Mouse (Mus musculus) thymus, adult 2 months (tissue): Measurements from ENCODE around the gene Adora1. TPM values are rescaled to one million over a fixed set of nuclear protein-coding genes. Genes with fewer than 3 reads are reported as not detected.

Experiments
- DNase-seq: peaks from one replicate; pipeline ENCODE4 v3.0.0; 2021
- H3K27ac ChIP-seq: fragments of 200-500 bp; 2 replicates; pipeline ENCODE4 v1.5.1; 2012; ENCODE audit warnings: low read length, control low read depth; ENCODE audit not compliant: control insufficient read depth, insufficient read depth
- H3K27me3 ChIP-seq: fragments of 200-500 bp; 2 replicates; pipeline ENCODE4 v1.6.1; 2012; ENCODE audit warnings: mild to moderate bottlenecking, low read length, moderate library complexity, mixed read lengths; ENCODE audit not compliant: control insufficient read depth, insufficient read depth
- H3K36me3 ChIP-seq: fragments of 200-500 bp; 2 replicates; pipeline ENCODE4 v1.6.1; 2012; ENCODE audit warnings: mild to moderate bottlenecking, low read length, moderate library complexity; ENCODE audit not compliant: control insufficient read depth, insufficient read depth
- H3K4me1 ChIP-seq: fragments of 200-500 bp; replicated peaks from 2 replicates; pipeline ENCODE4 v1.6.1; 2012; ENCODE audit warnings: low read length; ENCODE audit not compliant: control insufficient read depth, insufficient read depth
- H3K4me3 ChIP-seq: fragments of 200-500 bp; 2 replicates; pipeline ENCODE4 v1.5.1; 2012; ENCODE audit warnings: mild to moderate bottlenecking, low read length, control low read depth, moderate library complexity; ENCODE audit not compliant: control insufficient read depth, insufficient read depth
- CTCF ChIP-seq: fragments of 200-500 bp; IDR thresholded peaks from 2 replicates; pipeline ENCODE4 v1.5.1; 2012; ENCODE audit warnings: mild to moderate bottlenecking, control low read depth, low read length, moderate library complexity, borderline replicate concordance; ENCODE audit not compliant: control insufficient read depth, poor library complexity, insufficient read depth; ENCODE audit errors: extremely low read depth
- POLR2A ChIP-seq: fragments of 200-500 bp; IDR thresholded peaks from 2 replicates; pipeline ENCODE4 v1.6.1; 2012; ENCODE audit warnings: mild to moderate bottlenecking, low read length, control low read depth, moderate library complexity; ENCODE audit not compliant: control insufficient read depth, poor library complexity, insufficient read depth; ENCODE audit errors: extremely low read depth
- WGBS: fragments of 180-500 bp; shearing (Covaris S2); methylation state at CpG from one replicate; pipeline ENCODE4 v1.1.7; 2018; 5-methylcytosine and 5-hydroxymethylcytosine counted together
- polyA plus RNA-seq: library from polyadenylated mRNA; depleted of rRNA; stranded (reverse); fragments of >200 nt; gene quantifications from 2 replicates; pipeline ENCODE4 v1.2.3, GENCODE M21; 2012

Adora1 gene
- polyA plus RNA-seq, 1 experiment: 6.2 TPM

DNA sequence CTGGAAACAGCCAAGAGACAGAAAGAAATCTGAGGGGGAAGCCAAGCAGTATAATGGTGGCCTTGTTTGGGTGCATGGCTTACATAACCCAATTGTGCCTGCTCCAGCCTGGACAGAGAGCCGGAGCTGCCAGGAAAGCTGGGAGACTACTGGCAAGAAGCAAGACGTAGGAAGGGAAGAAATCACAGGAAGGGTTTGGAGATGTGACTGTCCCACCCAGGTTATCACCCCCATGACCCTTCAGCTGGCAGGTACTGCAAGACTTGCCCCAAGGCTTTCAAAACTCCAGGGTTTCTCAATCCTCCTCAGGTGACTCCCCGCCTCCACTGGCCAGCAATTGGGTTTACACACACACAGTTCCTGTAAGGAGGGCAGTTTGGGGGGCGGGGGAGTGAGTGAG is 53.2 kb downstream of the Adora1 start, which contains the start of gene Chil1:
Gene Chil1 (plus strand): TSS at position 152 of the 400 bp plus-strand sequence.
- Histone ChIP-seq H3K27ac (no peak within 1 kb of the TSS), H3K4me3 (no peak within 1 kb of the TSS), H3K4me1 (no peaks in the 10 kb centered on the region), H3K27me3 (no peaks in the 10 kb centered on the region), H3K36me3 (no peaks in the 10 kb centered on the region)
- TF ChIP-seq POLR2A (no peak), CTCF (no peak)
- 93% methylated on average over 4 of the region's 4 CpGs for WGBS
- no peak for DNase-seq

DNA sequence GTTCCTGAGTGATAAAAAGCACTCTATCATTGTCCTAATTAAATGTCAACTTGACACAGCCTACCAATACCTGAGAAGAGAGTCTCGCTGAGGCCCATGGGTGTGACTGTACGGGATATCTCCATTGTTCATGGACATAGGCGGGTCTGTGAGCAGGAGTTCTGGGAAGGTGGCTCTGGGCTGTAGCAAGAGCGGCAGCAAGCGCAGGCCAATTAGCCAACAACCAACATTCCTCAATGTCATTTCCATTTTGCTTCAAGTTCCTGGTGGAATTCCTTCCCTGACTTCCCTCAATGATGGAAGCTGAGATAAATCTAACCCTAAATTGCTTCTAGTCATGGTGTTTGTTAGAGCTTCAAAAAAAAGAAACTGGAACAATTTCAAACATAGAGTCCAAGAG is 57.3 kb downstream of the Adora1 start:
- Histone ChIP-seq H3K27me3 (no peaks in the 10 kb centered on the region), H3K4me3 (no peak overlapping the region), H3K4me1 (no peaks in the 10 kb centered on the region), H3K27ac (no peak overlapping the region), H3K36me3 (no peaks in the 10 kb centered on the region)
- WGBS: 96% methylated on average over 5 of the region's 5 CpGs
- no peak for TF ChIP-seq POLR2A
- no peak for TF ChIP-seq CTCF
- no peak for DNase-seq

DNA sequence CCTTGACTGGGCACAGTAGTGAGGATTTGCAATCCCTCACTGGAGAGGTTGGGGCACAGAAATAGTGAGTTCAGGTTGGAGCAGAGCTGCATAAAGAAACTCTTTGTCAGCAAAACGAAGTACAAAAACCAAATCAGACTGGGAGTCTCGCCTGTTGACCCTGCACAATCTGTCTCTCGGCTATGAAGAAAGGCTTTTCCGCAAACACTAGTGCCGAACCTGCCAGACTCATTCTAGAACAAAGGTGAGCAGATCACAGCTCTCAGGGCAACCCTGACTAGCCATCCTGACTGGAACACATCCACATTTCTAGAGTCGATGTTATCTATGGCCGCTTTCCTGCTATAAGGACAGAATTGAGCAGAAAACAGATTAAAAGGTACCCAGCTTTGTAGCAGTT is 62.1 kb downstream of the Adora1 start:
- H3K4me1 ChIP-seq: no peaks in the 10 kb centered on the region
- no peak overlapping the region for H3K27ac ChIP-seq
- no peaks in the 10 kb centered on the region for H3K36me3 ChIP-seq
- 88% methylated on average over 7 of the region's 7 CpGs for WGBS
- no peak for TF ChIP-seq CTCF
- TF ChIP-seq POLR2A: no peak
- no peaks in the 10 kb centered on the region for H3K27me3 ChIP-seq
- H3K4me3 ChIP-seq: no peak overlapping the region
- no peak for DNase-seq

DNA sequence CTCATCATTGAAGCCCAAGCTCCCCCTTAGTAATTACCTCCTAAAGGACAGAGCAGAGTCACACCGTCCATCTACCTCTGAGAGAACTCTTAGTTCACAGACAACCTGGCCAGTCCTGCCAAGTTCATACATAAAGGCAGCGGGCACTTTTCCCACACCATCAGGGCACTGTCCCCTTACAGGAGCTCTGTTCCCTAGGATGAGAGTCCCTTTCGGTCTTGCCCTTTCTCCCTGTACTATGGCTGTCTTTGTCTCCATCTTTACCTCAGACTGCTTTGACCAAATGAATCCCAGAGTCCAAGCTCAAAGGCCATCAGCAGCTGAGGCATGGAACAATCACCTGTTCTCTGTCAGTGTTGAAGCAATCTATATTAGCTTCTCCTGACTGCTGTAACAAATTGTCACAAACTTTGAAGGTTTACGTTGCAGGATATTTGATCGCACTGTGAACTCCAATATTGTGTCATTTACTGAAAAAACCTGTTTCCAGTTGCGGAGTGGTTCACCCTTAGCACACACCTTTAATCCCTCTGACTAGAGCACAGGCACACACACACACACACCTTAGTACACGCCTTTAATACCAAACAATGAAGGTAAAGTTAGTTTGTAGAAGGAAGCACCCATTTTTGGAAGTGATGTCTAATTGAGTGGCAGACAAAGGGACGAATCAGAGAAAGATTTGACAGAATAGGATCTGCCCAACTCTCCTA is 66.1 kb downstream of the Adora1 start:
- WGBS: 94% methylated on average over 8 of the region's 8 CpGs
- Histone ChIP-seq H3K4me1 (no peaks in the 10 kb centered on the region), H3K27ac (no peak overlapping the region), H3K27me3 (no peaks in the 10 kb centered on the region), H3K4me3 (no peak overlapping the region), H3K36me3 (no peaks in the 10 kb centered on the region)
- DNase-seq: no peak
- TF ChIP-seq CTCF (no peak), POLR2A (no peak)

DNA sequence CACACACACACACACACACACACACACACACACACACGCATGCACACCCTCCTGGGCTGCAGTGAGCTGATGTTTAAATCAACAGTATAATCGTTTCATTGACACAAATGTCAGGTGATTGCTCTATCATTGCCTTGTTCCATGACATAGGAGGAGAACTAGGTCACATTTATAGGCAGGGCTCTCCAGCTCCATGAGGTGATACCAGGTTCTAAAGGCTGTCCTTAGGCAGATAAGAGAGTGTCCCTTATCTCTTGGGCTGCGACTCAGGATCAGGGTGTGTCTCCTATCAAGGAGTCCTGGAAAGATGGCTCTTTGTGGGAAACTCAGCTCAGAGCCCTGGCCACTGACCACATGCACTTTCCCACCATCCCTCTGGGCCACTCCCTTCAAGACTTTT is 66.7 kb downstream of the Adora1 start:
- 94% methylated on average over 3 of the region's 3 CpGs for WGBS
- H3K27ac ChIP-seq: no peak overlapping the region
- no peaks in the 10 kb centered on the region for H3K4me1 ChIP-seq
- H3K27me3 ChIP-seq: no peaks in the 10 kb centered on the region
- no peak for TF ChIP-seq CTCF
- no peak for TF ChIP-seq POLR2A
- no peaks in the 10 kb centered on the region for H3K36me3 ChIP-seq
- no peak for DNase-seq
- no peak overlapping the region for H3K4me3 ChIP-seq

DNA sequence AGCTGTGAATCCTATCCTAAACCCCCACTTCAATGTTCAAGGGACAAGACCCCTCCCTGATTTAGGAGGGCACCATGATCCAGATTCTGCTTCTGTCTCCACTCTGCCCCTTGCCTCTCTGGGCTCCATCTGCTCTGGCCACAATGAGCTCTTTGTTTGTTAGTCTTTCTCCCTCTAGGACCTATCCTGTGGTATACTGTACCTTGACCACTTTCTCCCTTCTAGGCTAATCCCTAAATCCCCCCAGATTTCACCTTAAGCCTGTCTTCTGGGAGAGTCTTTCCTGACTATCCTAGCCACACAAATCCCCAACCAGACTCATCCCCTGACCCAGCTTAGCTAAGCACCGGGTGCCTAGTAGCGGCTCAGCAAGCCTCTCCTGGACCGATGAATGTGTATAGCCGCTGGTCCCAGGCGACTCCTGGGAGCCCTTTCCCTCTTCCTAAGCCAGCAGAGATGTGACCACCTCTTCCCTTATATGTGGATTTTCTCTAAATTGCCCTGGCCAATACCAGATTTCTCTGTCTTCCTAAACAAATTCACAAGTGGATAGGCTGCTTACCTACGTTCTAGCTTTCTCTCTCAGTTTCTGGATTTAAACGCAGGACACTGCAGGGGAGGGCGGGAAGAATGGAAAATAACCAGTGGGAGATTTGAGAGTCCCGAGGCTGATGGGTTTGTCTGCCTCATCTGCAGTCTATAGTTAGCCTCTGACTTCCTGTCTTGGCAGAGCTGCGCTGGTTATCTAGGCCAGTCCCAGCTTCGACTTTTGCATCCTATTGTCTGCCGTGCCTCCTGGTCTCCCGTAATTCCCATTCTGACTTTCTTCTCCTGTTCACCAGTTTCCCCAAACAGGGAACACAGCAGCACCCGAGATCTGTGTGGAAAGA is 67.6 kb downstream of the Adora1 start:
- H3K36me3 ChIP-seq: no peaks in the 10 kb centered on the region
- DNase-seq: no peak
- WGBS: 73% methylated on average over 14 of the region's 14 CpGs
- H3K4me1 ChIP-seq: no peaks in the 10 kb centered on the region
- TF ChIP-seq POLR2A (no peak), CTCF (no peak)
- no peaks in the 10 kb centered on the region for H3K27me3 ChIP-seq
- no peak overlapping the region for H3K4me3 ChIP-seq
- H3K27ac ChIP-seq: no peak overlapping the region
